Mouse (Mus musculus): ENCODE measurements around the gene Dnajb14. TPM values are rescaled to one million over a fixed set of nuclear protein-coding genes. Genes with fewer than 3 reads are reported as not detected.

Dnajb14 gene
- total RNA-seq (2017): 12.8 and 13.4 TPM in 2 replicates

GRCm38 (mm10) chr3:137867437-137868093 lies at the start of gene Dnajb14:
Gene Dnajb14 (plus strand): TSS chr3:137867675.
- no peak for ATAC-seq (ENCODE audit: extremely low read depth, insufficient number of reproducible peaks, low FRiP score, poor library complexity, severe bottlenecking)

- no peak for ATAC-seq (ENCODE audit: extremely low read depth, insufficient number of reproducible peaks, low FRiP score, poor library complexity, severe bottlenecking)
Observed at GRCm38 (mm10) chr3:137818713-137819112, 48.8 kb upstream of the Dnajb14 start.

- ATAC-seq (ENCODE audit: extremely low read depth, insufficient number of reproducible peaks, low FRiP score, poor library complexity, severe bottlenecking): no peak
Observed at GRCm38 (mm10) chr3:137820688-137821467, 46.6 kb upstream of the Dnajb14 start.

GRCm38 (mm10) chr3:137823317-137823716 lies 44.2 kb upstream of the Dnajb14 start:
- ATAC-seq (ENCODE audit: extremely low read depth, insufficient number of reproducible peaks, low FRiP score, poor library complexity, severe bottlenecking): no peak

- ATAC-seq (ENCODE audit: extremely low read depth, insufficient number of reproducible peaks, low FRiP score, poor library complexity, severe bottlenecking): no peak
Observed at GRCm38 (mm10) chr3:137827678-137828077, 39.8 kb upstream of the Dnajb14 start.

GRCm38 (mm10) chr3:137831156-137831555 lies 36.3 kb upstream of the Dnajb14 start:
- no peak for ATAC-seq (ENCODE audit: extremely low read depth, insufficient number of reproducible peaks, low FRiP score, poor library complexity, severe bottlenecking)

- ATAC-seq (ENCODE audit: extremely low read depth, insufficient number of reproducible peaks, low FRiP score, poor library complexity, severe bottlenecking): no peak
Observed at GRCm38 (mm10) chr3:137833128-137833527, 34.3 kb upstream of the Dnajb14 start.

- ATAC-seq (ENCODE audit: extremely low read depth, insufficient number of reproducible peaks, low FRiP score, poor library complexity, severe bottlenecking): no peak
Observed at GRCm38 (mm10) chr3:137833698-137834097, 33.8 kb upstream of the Dnajb14 start.

GRCm38 (mm10) chr3:137836543-137836942 lies 30.9 kb upstream of the Dnajb14 start:
- no peak for ATAC-seq (ENCODE audit: extremely low read depth, insufficient number of reproducible peaks, low FRiP score, poor library complexity, severe bottlenecking)

- no peak for ATAC-seq (ENCODE audit: extremely low read depth, insufficient number of reproducible peaks, low FRiP score, poor library complexity, severe bottlenecking)
Observed at GRCm38 (mm10) chr3:137838160-137838559, 29.3 kb upstream of the Dnajb14 start.

- ATAC-seq (ENCODE audit: extremely low read depth, insufficient number of reproducible peaks, low FRiP score, poor library complexity, severe bottlenecking): no peak
Observed at GRCm38 (mm10) chr3:137842944-137843343, 24.5 kb upstream of the Dnajb14 start.

GRCm38 (mm10) chr3:137844263-137844662 lies 23.2 kb upstream of the Dnajb14 start:
- ATAC-seq (ENCODE audit: extremely low read depth, insufficient number of reproducible peaks, low FRiP score, poor library complexity, severe bottlenecking): no peak

- ATAC-seq (ENCODE audit: extremely low read depth, insufficient number of reproducible peaks, low FRiP score, poor library complexity, severe bottlenecking): 0 out of 2 replicates have a peak, but pooled peaks have one; percentile 55
Observed at GRCm38 (mm10) chr3:137846552-137846951, 20.9 kb upstream of the Dnajb14 start.

GRCm38 (mm10) chr3:137848354-137848753 lies 19.1 kb upstream of the Dnajb14 start:
- peak; percentile 41; the same call in 1 of the 2 replicates for ATAC-seq (ENCODE audit: extremely low read depth, insufficient number of reproducible peaks, low FRiP score, poor library complexity, severe bottlenecking)

GRCm38 (mm10) chr3:137849697-137850096 lies 17.8 kb upstream of the Dnajb14 start:
- ATAC-seq (ENCODE audit: extremely low read depth, insufficient number of reproducible peaks, low FRiP score, poor library complexity, severe bottlenecking): no peak

- ATAC-seq (ENCODE audit: extremely low read depth, insufficient number of reproducible peaks, low FRiP score, poor library complexity, severe bottlenecking): no peak
Observed at GRCm38 (mm10) chr3:137851196-137851595, 16.3 kb upstream of the Dnajb14 start.

GRCm38 (mm10) chr3:137853011-137853410 lies 14.5 kb upstream of the Dnajb14 start:
- ATAC-seq (ENCODE audit: extremely low read depth, insufficient number of reproducible peaks, low FRiP score, poor library complexity, severe bottlenecking): peak; percentile 61; the same call in 1 of the 2 replicates

- no peak for ATAC-seq (ENCODE audit: extremely low read depth, insufficient number of reproducible peaks, low FRiP score, poor library complexity, severe bottlenecking)
Observed at GRCm38 (mm10) chr3:137855328-137855727, 12.1 kb upstream of the Dnajb14 start.

- ATAC-seq (ENCODE audit: extremely low read depth, insufficient number of reproducible peaks, low FRiP score, poor library complexity, severe bottlenecking): no peak
Observed at GRCm38 (mm10) chr3:137856061-137856460, 11.4 kb upstream of the Dnajb14 start.
